Mouse (Mus musculus) MN1 (cell line): Measurements from ENCODE around the gene Dixdc1.
A peak's percentile ranks its signal among the peaks of the same experiment; 100 is the strongest.

Source experiments
- DNase-seq: peaks from one replicate; pipeline ENCODE4 v3.0.0-alpha.2; 2016; ENCODE audit warnings: low spot score

Dixdc1 gene

DNA sequence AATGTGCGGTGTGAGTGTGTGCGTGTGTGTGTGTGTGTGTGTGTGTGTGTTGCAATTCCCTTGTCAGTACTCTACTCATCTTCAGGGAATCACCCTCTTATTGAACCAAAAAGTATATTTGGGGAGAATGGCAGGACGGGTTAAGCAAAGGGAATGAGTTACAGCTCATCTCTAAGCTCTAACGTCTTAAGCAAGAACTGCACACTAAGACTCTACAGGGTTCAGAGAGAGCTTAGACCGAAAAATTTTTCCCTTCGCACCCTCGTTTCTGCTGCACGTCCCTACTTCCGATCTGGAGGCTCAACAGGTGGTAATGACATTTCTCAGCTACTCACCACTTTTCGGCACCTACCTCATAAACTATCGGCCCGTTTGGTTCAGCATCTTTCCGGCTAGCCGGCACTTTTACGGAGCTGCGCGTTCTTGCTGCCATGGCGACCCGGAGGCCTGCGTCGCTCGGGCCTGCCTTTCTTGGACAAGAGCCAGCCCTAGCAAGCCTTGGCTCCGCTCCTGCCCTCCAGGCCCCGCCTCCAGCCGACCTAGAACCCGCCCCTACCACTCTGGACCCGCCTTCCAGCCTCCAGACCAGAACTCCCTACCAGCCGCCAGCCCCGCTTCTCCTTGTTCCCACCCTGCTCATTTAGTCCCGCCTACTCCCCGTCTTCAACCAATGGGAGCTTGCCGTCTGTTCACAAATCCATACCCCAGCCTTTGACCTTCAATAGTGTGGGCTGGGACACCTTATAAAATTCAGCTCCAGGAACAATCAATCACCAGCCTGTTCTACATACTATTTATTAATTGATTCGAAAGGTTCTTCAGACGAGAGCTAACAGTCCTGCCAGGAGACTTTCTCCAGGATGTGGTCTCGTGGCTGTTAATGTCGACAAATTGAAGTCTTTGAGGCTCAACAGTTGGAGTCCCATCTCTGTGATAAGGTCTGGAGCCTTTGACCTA lies at the start of gene Dixdc1:
Gene Dixdc1, minus strand, starts transcription at position 604 of the 957 bp plus-strand sequence.
- peak; percentile 89 for DNase-seq

DNA sequence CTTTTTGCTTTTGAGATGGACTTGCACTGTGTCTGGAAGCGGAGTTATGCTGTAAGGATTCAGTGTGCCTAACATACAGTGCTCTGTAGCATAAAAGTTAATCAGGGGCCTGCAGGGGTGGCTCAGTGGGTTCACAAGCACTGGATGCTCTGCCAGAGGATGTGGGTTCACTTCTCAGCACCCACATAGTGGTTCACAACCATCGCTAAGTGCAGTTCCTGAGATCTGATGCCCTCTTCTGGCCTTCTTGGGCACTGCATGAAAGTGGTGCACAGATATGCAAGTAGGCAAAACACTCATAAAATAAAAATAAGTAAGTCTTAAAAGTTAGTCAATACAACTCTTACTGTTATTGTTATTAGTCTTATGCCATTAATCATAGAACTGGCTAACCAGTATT lies 42.8 kb upstream of the Dixdc1 start:
- no peak for DNase-seq

DNA sequence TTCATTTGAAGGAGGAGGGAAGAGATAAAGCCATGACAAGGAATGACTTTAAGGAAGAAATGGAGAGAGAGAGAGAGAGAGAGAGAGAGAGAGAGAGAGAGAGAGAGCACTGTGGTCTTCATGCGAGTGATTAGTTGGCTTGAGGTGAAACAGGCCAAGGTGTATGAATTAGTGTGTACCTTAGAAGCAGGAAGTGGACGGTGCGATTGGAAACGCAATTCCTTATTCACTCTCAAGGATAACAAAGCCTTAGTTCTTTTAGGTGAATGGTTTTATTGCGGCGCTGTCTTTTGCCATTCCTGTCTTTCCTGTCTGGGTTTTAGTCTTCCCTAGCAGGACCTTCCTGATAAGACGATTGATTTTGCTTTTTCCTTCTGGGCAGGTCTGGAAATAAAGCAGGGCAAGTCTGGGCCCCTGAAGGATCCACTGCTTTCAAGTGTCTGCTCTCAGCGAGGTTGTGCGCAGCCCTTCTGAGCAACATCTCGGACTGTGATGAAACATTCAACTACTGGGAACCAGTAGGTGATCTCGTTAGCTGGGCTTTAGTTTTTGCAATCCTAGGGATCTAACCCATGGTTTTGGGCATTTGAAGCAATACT lies 36.9 kb upstream of the Dixdc1 start:
- DNase-seq: no peak

DNA sequence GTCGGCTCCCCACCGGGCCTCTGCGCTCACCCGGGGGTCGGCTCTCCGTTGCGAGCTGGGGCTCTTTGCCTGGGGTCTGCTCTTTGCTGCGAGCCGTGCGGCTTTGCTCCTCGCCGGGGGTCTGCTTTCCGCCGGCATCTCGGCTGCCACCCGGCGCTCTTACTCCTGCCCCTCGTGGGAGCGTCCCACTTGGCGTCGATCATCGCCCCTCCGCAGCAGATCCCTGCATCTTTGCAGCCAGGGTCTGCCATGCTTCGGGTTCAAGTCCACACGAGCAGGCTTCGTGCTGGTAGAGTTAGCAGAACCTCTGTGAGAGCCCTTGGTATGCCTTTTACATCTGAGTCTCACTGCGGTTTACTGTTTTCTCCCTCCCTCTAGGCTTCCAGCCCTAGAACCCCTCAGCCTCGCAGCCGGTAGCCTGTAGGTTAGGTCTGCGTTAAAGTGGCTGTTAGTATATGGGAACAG lies 36.4 kb upstream of the Dixdc1 start:
- no peak for DNase-seq

DNA sequence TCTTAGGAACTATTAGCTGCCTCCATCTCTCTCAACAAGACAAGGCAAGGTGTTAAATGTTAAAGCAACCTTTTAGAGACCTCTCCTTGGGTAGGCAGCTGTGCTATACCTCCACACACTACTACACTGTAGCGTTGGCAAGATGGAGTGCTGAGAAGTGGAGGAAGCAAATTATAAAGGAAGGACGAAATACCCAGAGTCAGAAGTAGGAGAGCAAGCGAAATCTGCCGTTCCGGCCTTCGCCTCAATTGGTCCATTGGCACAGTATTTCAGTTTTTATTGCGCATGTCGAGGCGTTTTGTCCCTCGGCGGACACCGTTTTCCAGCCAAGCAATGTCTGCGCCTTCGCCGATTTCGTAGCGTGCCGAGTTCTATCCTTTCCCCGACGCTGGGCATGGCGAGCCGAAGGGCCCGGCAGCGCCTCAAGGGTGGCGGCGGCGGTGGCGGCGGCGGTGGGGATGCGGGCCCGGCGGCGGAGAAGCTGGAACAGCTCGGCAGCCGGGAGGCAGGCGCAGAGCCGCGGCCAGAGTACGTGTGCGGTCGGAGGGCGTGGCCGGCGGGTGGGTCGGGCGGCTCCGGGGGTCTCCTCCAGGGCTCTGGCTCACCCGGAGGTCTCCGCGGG lies 35.8 kb upstream of the Dixdc1 start, which contains the start of the genes Alg9 and 1110032A03Rik:
Gene Alg9, plus strand, starts transcription at position 29 of the 622 bp plus-strand sequence.
Gene 1110032A03Rik, minus strand, starts transcription at position 530 of the 622 bp plus-strand sequence.
- peak; percentile 79 for DNase-seq

DNA sequence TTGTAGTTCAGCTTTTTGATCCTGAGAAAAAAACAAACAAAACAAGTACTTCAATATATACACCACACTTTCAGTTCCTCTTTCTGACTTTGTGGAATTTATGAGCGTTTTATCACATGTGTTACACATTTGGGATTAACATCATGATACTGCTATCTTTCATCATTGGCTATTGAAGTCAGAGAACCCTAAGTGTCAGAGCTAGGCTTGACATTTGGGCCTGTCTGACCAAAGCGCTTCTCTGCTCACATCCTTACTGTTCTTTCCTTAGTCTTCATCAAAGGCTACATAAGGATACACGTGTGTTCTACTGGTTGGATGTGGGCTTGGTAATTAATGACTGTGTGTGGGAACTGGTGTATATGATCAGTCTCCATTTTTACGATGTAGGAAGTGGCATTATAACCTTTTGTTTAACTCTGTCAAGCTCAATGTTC lies 34.7 kb upstream of the Dixdc1 start:
- DNase-seq: no peak

DNA sequence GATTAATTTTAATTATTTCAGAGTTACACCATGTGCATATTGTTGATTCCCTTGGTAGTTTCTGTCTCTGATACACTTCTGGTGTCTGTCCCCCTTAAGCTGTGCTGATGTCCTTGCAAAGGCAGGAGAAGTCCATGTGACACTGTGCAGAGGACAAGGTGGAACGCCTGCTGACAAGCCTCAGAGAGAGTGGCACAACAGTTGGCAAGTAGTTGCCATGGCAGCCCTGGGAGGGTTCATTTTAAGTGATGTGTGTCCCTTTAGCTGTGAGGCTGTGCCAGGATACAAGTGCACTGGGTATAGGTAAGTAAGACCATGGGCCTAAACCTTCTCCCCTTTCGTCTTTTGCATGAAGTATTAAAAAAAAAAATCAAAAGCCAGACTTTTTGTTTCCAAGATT lies 30.7 kb upstream of the Dixdc1 start:
- DNase-seq: no peak

DNA sequence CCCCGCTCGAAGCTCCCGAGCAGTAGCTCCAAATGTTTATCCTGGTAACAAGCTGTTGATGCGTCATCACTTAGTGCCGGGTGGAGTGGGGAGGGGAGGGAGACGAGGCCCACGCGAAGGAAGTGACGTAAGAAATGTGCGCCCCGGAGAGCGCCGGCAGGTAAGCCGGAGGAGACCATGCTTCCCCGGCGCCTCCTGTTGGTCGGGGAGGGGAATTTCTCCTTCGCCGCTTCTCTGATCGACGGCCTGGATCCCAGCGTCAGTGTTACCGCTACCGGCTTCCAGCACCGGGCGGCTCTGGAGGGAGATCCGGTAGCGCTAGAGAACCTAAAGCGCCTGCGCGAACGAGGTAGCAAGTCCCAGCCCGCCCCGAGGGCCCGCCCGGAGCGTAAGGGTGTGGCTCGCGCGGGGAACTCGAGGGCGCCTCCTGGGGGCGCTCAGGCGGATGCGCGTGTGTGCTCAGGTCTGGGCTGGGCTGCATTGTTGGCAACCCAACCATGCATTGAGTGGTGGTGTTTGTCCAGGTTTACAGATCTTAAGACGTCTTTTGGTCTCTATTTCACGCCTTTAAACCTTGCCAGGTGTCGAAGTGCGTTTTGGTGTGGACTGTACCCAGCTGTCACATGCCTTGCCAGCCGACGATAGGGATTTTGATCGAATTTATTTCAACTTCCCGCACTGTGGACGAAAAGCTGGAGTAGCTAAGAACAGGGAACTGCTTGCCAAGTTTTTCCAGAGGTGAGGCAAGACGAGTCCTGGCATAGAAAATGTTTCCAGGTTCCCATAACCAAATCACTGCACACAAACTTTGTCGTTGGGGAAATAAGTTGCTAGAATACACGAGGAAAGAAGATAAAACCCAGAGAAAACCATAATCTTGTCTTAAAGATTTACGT lies 29.0 kb upstream of the Dixdc1 start, which contains the start of gene Fdxacb1:
Gene Fdxacb1, plus strand, starts transcription at position 130 of the 896 bp plus-strand sequence.
- peak; percentile 97 for DNase-seq

DNA sequence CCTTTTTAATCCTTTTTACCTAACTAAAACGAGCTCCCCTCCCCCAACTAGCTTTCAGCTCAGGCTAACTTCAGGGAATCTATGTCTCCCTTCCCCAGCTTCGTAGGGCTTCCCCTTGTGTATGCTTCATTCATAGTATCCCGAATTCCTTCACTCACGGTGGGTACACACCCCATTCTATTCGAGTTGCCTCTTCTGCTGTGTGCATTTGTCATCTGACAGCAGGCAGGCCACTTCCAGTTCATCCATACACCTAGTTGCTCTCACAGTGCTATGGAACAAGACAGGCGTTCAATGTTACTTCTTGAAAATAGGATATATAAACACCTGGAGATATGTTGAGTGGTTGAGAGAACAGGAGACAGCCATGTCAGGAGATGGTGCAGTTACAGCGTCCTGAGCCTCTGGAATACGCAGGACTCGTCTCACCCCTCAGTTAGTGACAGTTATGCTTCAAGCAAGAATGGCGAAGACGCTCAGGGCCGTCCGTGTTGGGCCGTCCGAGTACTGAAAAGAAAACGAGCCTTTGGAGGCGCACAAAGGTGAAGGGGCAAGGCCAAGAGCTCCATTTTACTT lies 28.3 kb upstream of the Dixdc1 start:
- no peak for DNase-seq

DNA sequence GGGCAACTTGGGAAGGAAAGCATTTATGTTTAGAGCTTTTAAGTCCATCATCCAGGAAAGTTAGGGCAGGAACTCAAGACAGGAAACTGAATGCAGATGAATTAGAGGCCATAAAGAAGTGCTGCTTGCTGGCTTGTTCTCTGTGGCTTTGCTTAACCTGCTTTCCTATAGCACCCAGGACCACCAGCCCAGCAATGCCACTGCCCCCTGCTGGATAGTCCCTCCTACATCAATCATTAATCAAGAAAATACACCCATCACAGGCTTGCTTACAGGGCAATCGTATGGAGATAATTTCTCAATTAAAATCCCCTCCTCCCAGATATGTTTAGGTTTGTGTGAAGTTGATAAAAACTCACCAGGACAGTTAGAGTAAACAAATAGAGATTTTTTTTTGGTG lies 24.0 kb upstream of the Dixdc1 start:
- DNase-seq: peak; percentile 51

DNA sequence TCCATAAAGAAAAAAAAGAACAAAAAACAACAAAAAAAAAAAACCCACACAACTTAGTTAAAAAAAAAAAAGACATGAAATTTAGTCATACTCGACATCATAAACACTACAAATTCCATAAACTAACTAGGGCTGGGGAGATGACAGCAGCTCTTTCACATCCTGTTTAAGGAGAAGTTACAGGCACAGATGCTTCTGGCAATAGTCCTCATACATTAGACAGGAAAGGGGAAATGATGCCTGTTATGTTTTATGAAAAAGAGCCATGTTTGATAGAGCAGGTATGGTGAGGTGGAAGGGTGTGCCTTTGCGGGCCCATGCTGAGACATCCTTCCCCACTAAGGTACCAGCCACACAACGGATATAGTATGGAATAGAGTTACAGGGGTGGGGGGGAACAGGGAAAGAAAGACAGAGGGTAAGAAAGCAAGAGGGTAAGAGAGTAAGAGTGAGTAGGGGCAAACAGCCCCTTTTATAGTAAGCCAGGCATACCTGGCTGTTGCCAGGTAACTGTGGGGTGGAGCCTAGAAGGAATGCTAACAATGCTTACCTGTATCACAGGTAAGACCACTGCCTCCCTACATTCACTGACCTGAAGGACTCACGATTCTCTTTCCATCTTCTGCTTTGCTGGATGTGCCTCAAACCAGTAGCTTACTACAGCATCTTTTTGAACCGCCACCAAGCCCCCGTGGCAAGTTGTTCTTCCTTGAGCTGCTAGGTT lies 22.4 kb upstream of the Dixdc1 start:
- no peak for DNase-seq

DNA sequence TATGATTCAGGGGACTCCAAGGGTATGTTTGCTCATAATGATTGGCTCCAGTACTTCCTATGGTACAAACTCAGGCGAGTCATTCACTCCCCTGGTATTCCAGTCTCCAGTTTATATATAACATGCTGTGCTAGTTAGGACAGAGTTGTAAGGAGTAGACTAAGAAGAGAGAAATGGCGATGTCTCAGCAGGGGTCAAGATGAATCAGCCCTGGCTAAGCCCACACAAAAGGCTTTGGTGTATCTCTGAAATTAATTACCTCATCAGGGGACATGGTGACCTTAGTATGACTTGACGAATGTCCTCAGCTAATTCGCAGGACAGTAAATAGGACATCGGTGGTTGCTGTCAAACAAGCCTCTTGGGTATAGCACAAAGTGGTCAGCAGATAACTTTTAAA lies 17.4 kb upstream of the Dixdc1 start:
- DNase-seq: no peak

DNA sequence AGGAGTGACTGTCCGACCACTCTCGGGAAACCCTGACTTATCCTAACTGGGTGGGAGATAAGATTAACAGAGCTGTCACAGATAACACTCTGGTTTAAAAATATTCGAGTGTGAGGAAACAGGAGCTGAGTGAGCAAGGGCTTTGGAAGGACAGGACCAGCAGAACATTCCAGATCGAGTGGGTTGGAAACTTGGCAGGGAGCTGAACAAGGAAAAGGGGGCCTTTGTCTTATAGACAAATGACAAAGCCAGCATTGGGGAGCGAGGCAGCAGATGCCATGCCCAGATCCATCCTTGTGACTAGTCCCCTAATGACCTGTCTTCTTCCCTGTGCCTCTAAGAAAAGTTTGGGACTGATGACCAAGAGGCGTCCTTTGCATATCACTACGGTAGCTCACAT lies 14.6 kb upstream of the Dixdc1 start:
- DNase-seq: no peak

DNA sequence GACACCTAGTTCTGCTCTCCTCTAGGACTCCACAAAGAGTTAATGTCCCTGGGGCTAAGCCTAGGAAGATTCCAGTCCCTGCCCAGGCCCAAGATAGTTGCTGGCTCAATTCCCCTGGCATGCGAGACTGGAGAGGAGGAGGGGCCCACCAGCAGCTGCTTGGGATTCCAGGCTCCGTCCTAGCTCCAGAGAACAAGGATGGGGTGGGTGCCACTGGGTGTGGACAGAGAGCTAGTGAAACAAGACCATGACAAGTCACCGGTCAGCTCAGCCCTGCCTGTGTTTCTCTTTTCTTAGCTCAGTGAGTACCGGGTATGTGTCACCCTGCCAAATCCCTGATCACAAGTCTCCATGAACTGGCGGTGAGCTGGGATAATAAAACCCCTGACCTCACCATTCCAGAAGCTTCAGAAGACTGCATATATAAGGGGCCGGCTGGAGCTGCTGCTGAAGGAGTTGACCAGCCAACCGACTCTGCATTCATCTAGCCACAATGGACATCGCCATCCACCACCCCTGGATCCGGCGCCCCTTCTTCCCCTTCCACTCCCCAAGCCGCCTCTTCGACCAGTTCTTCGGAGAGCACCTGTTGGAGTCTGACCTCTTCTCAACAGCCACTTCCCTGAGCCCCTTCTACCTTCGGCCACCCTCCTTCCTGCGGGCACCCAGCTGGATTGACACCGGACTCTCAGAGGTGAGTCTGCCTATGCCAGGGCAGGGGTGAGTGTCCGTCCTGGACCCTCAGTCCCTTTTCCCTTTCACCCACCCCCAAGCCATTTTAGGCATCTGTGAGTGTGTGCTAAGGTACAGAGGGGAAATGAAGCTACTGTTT lies 13.7 kb upstream of the Dixdc1 start:
- peak; percentile 28 for DNase-seq

DNA sequence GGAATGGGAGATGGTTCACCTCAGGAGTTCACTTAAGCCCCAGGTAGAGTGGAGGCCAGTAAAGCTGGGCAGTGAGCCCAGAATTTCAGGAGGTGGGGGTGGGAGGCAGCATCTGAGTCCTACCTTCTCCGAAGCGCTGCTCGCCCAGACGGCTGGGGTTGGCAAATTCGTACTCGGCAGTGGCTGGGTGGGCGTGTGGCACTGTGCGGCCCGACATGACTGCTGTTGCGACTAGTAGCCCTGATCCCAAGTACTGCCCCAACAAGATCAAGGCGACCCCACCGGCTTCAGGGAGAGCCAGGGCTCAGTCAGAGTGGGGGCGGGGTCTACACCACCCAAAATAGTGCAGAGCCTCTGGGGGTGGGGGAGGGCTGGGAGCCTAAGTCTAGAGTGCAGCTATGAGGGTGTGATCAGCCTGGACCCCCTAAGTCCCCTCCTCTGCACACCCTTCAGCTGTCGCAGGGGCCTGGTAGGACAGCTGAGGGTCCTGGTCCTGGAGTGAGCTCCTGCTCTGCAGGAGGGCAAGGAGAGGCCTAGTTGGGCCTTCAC lies 12.8 kb upstream of the Dixdc1 start, which contains the start of gene Hspb2:
Gene Hspb2, minus strand, starts transcription at position 301 of the 549 bp plus-strand sequence.
- no peak for DNase-seq

DNA sequence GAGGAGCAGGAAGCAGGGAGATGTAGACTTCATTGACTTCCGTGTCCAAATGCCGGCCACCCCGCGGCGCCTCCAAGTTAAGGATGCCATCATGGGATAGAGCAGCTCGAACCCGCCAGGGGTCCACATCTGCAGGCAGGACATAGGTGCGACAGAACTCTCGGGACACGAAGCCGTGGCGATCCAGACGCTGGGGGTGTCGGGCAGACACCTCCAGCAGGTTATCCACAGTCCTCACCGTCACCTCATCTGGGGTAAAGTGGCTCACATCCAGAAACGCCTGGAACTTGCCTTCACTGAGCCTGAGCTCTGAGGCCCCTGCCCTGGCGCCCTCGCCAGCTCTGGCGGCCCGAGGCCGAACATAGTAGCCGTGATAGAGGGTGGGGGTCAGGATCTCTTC lies 12.0 kb upstream of the Dixdc1 start, which contains the start of gene Cryab:
Gene Cryab, plus strand, starts transcription at position 3 of the 400 bp plus-strand sequence.
- peak; percentile 15 for DNase-seq

DNA sequence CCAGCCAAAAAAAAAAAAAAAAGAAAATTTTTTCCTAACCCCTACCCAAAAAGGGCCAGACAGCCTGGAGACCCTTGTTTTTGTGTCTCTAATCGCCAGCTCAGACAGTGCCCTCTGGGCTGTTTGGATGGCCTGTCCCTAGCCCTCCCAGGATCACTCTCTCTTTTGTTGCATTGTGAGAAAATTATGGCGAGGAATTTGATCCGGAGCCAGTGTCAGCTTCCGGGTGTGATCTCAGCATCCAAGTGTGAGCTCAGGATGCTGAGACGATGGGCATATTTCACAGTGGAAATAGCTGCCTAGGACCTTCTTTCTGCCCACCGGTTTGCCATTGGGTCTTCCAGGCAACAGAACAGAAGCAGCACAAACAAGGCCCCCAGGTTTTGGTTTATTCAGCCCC lies 11.4 kb upstream of the Dixdc1 start:
- no peak for DNase-seq

DNA sequence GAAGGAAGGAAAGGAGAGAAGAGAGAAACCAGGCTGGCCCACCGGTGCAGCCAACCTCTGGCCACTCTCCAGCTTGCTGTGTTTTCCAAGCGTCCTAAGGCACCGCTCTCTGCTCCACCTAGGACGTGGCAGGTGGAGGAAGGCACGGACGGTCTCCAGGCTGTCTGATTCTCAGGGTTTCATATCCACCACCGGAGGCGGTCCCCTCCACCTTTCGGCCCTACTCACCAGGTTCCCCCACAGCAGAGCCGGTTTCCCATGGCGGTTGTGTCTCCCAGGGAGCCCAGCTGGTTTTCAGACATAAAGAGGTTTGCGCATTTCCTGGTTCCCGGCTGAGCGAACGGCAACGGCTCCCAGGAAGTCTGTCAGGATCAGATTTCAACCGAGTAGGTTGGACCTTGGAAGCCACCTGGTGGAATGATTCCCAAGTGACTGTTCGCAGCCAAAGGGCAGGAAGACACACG lies 6.9 kb upstream of the Dixdc1 start, which contains the start of gene 2310030G06Rik:
Gene 2310030G06Rik, minus strand, starts transcription at position 323 of the 464 bp plus-strand sequence.
- DNase-seq: peak; percentile 53

DNA sequence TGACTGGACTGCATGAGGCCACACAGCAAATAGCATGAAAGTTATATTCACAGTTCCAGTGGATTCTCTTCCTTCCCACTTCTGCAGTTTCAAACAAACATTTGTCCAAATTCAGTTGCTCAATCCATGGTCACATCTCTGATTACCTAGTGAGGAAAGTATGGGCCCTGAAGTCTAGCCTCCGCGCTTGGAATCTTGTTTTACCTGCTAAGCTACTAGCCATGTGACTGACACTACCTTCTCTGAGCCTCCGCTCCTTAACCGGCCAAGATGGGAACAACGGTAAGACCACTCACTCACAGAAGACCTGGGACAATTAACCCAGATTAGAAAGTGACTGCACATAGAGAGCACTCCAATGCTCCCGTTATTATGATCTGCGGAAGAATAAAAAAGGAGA lies 6.5 kb upstream of the Dixdc1 start:
- no peak for DNase-seq
